In genomic region chr1:51243869-51244268, GRCm38 (mm10) we compare ENCODE assay signal across 20 mouse cellular contexts. TPM values are rescaled to one million over a fixed set of nuclear protein-coding genes. Genes with fewer than 3 reads are reported as not detected.
DNase-seq lines count a peak whose midpoint lies in the region; ATAC-seq and TF ChIP-seq lines count a peak whose summit lies in the region.
"Had no signal": no experiment of that assay in that cellular context is flagged by ENCODE, and none has a peak within 500 bp of the region (broad histone marks: within the 10 kb centered on the region; RNA-seq: fewer than 3 reads in every experiment).

No protein-coding gene starts in this region.

- no peaks in the 10 kb centered on the region for H3K9me3 ChIP-seq in kidney, postnatal 0 days (replicated peaks; ENCODE audit: low read length)
- no peaks in the 10 kb centered on the region for H3K9me3 ChIP-seq in intestine, embryonic 15.5 days
- H3K9me3 ChIP-seq: forebrain, embryonic 13.5 days; hindbrain, embryonic 13.5 days; megakaryocyte, embryonic 14.5 days; midbrain, embryonic 13.5 days had no signal

- no peaks in the 10 kb centered on the region for H3K36me3 ChIP-seq in kidney, postnatal 0 days (ENCODE audit: insufficient read depth, low read length)
- H3K36me3 ChIP-seq in intestine, embryonic 15.5 days = no peaks in the 10 kb centered on the region
- H3K36me3 ChIP-seq: hindbrain, embryonic 13.5 days; midbrain, embryonic 13.5 days had no signal

- ATAC-seq in kidney, postnatal 0 days (replicated peaks; ENCODE audit: low FRiP score, low read depth) = no peak
- ATAC-seq in intestine, embryonic 15.5 days = 0 out of 2 replicates have a peak, but pooled peaks have one; percentile 23
- ATAC-seq: forebrain, embryonic 13.5 days; liver, postnatal 0 days; midbrain, embryonic 13.5 days had no signal

- no peak overlapping the region for H3K27ac ChIP-seq in kidney, postnatal 0 days
- no peak overlapping the region for H3K27ac ChIP-seq in intestine, embryonic 15.5 days
- H3K27ac ChIP-seq: forebrain, embryonic 13.5 days; hindbrain, embryonic 13.5 days; left cerebral cortex, adult 2 months; midbrain, embryonic 13.5 days had no signal

- no peak for TF ChIP-seq CTCF in kidney, postnatal 0 days (IDR thresholded peaks at IDR 0.05; ENCODE audit: low read depth)

- peaks cover 3% of the 10 kb centered on the region; the same call in 1 of the 2 replicates for H3K4me1 ChIP-seq in kidney, postnatal 0 days (replicated peaks; ENCODE audit: insufficient read depth, low read length)
- H3K4me1 ChIP-seq in intestine, embryonic 15.5 days (replicated peaks) = no peaks in the 10 kb centered on the region
- H3K4me1 ChIP-seq: forebrain, embryonic 13.5 days; hindbrain, embryonic 13.5 days; midbrain, embryonic 13.5 days had no signal

- H3K27me3 ChIP-seq in kidney, postnatal 0 days (ENCODE audit: insufficient read depth, low read length) = no peaks in the 10 kb centered on the region
- H3K27me3 ChIP-seq in intestine, embryonic 15.5 days (replicated peaks) = no peaks in the 10 kb centered on the region
- H3K27me3 ChIP-seq: forebrain, embryonic 13.5 days; hindbrain, embryonic 13.5 days; megakaryocyte, embryonic 14.5 days; midbrain, embryonic 13.5 days; Patski had no signal

- DNase-seq in cerebellum, postnatal 10 days = peak; percentile 33
- no peak for DNase-seq in cerebellum, postnatal 36 days
- DNase-seq in kidney, postnatal 0 days (ENCODE audit: low spot score) = peak; percentile 15
- no peak for DNase-seq in kidney, adult 11 months
- peak; percentile 64 for DNase-seq in NIH3T3 (ENCODE audit: low read depth)
- DNase-seq in thymus, adult 18-20 months = no peak
- DNase-seq: adrenal gland, adult 8-10 months; gastrocnemius, postnatal 36 days; heart, postnatal 36 days; liver, postnatal 0 days; lung, postnatal 14 days; right cerebral cortex, postnatal 14 days; spleen, adult 18-20 months had no signal

- H3K4me2 ChIP-seq in kidney, postnatal 0 days (ENCODE audit: low read length) = no peak overlapping the region
- no peak overlapping the region for H3K4me2 ChIP-seq in intestine, embryonic 15.5 days (replicated peaks)
- H3K4me2 ChIP-seq: forebrain, embryonic 13.5 days; hindbrain, embryonic 13.5 days; midbrain, embryonic 13.5 days had no signal

- no peak overlapping the region for H3K9ac ChIP-seq in kidney, postnatal 0 days (ENCODE audit: low read depth, low read length)
- no peak overlapping the region for H3K9ac ChIP-seq in intestine, embryonic 15.5 days
- H3K9ac ChIP-seq: forebrain, embryonic 13.5 days; hindbrain, embryonic 13.5 days; liver, postnatal 0 days; midbrain, embryonic 13.5 days had no signal

- 70% methylated on average over 3 of the region's 3 CpGs for WGBS in kidney, postnatal 0 days
- 61% methylated on average over 3 of the region's 3 CpGs for whole genome bisulfite sequencing in intestine, embryonic 15.5 days

- H3K4me3 ChIP-seq in kidney, postnatal 0 days (replicated peaks; ENCODE audit: low read depth, low read length) = no peak overlapping the region
- H3K4me3 ChIP-seq in intestine, embryonic 15.5 days (replicated peaks) = no peak overlapping the region
- H3K4me3 ChIP-seq: forebrain, embryonic 13.5 days; hindbrain, embryonic 13.5 days; left cerebral cortex, adult 2 months; midbrain, embryonic 13.5 days had no signal

RNA-seq across cellular contexts. Expression of gene Cavin2, which starts 45.1 kb away (rescaled TPM):
- 30.8 and 32.1 TPM in 2 replicates for polyA plus RNA-seq in kidney, postnatal 0 days (2015; fragmentation: Nextera tagmentation; extraction: Ambion mirVana)
- 74.8 and 83.0 TPM in 2 replicates for polyA plus RNA-seq in intestine, embryonic 15.5 days (2015; fragmentation: Nextera tagmentation; extraction: Ambion mirVana)

Comparison
In these comparisons a context has a peak if more than half of its experiments do, and no peak if none do; other contexts are left out.
1. DNase-seq: peak in cerebellum, postnatal 10 days (2 of 2), kidney, postnatal 0 days (single experiment) and NIH3T3 (single experiment); none in cerebellum, postnatal 36 days (0 of 2), kidney, adult 11 months (single experiment) and thymus, adult 18-20 months (0 of 2).